Mouse (Mus musculus): ENCODE data around the gene Plcl2. TPM values are rescaled to one million over a fixed set of nuclear protein-coding genes. Genes with fewer than 3 reads are reported as not detected.

The Plcl2 gene
- polyA plus RNA-seq, 1 experiment from 2014 or later = 5.6 TPM

DNA sequence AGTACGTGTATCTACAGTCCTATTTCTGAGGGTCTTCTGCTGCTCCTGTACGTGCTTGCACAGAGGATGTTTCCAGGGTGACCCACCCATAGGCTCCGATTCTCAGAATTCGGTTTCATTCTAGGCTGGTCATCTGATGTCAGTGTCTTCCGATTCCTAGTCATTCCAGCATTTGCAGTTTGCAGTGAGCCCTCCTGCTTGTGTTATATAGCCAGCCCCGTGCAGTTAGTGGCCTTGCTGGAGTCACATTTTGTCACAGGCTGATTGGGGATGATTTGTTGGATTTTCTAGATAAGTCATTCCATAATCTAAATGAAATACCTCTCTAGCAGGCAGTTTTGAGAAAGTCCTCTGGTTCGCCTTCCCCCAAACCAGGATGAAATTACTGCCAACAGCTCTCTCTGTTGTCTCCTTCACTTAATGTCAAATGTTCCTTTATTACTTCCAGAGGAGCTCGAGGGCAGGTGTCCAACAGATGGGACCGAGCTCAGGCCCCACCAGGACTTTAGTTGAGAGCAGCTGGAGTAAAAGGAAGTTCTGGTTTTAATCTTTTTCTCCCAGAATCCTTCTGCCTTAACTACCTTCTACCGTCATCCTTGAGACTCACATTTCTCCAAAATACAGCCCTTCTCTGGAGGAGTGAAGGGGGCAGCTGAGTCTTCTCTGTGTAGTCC lies 13.8 kb upstream of the Plcl2 start:
- WGBS = 70% methylated on average over 10 of the region's 10 CpGs
- Histone ChIP-seq H3K27me3 (ENCODE audit: control insufficient read depth, insufficient read depth, low read length) (no peaks in the 10 kb centered on the region), H3K36me3 (ENCODE audit: control insufficient read depth, insufficient read depth, low read length) (no peaks in the 10 kb centered on the region), H3K9me3 (ENCODE audit: control insufficient read depth, low read length) (no peaks in the 10 kb centered on the region), H3K4me1 (ENCODE audit: control insufficient read depth, insufficient read depth, low read length) (no peaks in the 10 kb centered on the region), H3K9ac (ENCODE audit: low read depth, low read length) (no peak overlapping the region), H3K27ac (ENCODE audit: low read depth, low read length) (no peak overlapping the region), H3K4me3 (ENCODE audit: low read length) (no peak overlapping the region), H3K4me2 (replicated peaks; ENCODE audit: low read depth, low read length) (no peak overlapping the region)
- no peak for ATAC-seq (ENCODE audit: low FRiP score, low TSS enrichment)

DNA sequence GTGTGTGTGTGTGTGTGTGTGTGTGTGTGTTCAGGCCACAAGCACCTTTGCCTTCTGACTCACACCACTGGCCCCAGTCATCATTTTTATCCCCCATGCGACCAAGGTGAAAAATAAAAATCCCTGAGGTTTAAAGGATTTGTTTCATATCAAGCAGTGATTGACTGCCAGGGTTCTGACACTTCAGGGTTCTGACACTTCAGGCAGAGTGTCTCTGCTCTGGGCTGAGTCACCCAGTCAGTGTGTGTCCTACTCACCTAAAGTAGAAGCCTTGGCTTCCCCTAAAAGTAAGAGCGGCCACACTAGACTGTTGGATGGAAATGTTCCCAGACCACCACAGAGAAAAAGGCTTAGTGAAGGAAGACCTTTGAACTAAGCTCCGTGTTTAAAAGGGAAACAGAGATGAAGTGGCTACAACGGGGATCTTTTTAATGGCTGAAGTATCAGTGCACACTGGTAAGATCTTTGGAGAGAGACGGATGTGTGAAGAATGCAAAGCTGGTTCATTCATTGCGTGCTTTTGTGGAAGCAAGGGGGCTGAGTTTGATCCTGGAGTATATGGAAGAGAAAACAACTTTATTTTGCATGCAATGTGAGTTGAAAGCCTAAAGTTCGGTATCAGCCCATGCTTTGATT lies 11.0 kb upstream of the Plcl2 start:
- no peaks in the 10 kb centered on the region for H3K27me3 ChIP-seq (ENCODE audit: control insufficient read depth, insufficient read depth, low read length)
- 53% methylated on average over 7 of the region's 7 CpGs for WGBS
- no peaks in the 10 kb centered on the region for H3K36me3 ChIP-seq (ENCODE audit: control insufficient read depth, insufficient read depth, low read length)
- H3K27ac ChIP-seq (ENCODE audit: low read depth, low read length) = no peak overlapping the region
- no peak overlapping the region for H3K4me2 ChIP-seq (replicated peaks; ENCODE audit: low read depth, low read length)
- ATAC-seq (ENCODE audit: low FRiP score, low TSS enrichment) = no peak
- no peaks in the 10 kb centered on the region for H3K4me1 ChIP-seq (ENCODE audit: control insufficient read depth, insufficient read depth, low read length)
- no peak overlapping the region for H3K4me3 ChIP-seq (ENCODE audit: low read length)
- H3K9me3 ChIP-seq (ENCODE audit: control insufficient read depth, low read length) = no peaks in the 10 kb centered on the region
- no peak overlapping the region for H3K9ac ChIP-seq (ENCODE audit: low read depth, low read length)

GRCm38 (mm10) chr17:50499091-50499790 lies 10.0 kb upstream of the Plcl2 start:
- no peaks in the 10 kb centered on the region for H3K9me3 ChIP-seq (ENCODE audit: control insufficient read depth, low read length)
- WGBS = 71% methylated on average over 16 of the region's 16 CpGs
- ATAC-seq (ENCODE audit: low FRiP score, low TSS enrichment) = no peak
- no peaks in the 10 kb centered on the region for H3K36me3 ChIP-seq (ENCODE audit: control insufficient read depth, insufficient read depth, low read length)
- no peaks in the 10 kb centered on the region for H3K27me3 ChIP-seq (ENCODE audit: control insufficient read depth, insufficient read depth, low read length)
- H3K9ac ChIP-seq (ENCODE audit: low read depth, low read length) = no peak overlapping the region
- H3K4me3 ChIP-seq (ENCODE audit: low read length) = no peak overlapping the region
- no peaks in the 10 kb centered on the region for H3K4me1 ChIP-seq (ENCODE audit: control insufficient read depth, insufficient read depth, low read length)
- no peak overlapping the region for H3K27ac ChIP-seq (ENCODE audit: low read depth, low read length)
- no peak overlapping the region for H3K4me2 ChIP-seq (replicated peaks; ENCODE audit: low read depth, low read length)

DNA sequence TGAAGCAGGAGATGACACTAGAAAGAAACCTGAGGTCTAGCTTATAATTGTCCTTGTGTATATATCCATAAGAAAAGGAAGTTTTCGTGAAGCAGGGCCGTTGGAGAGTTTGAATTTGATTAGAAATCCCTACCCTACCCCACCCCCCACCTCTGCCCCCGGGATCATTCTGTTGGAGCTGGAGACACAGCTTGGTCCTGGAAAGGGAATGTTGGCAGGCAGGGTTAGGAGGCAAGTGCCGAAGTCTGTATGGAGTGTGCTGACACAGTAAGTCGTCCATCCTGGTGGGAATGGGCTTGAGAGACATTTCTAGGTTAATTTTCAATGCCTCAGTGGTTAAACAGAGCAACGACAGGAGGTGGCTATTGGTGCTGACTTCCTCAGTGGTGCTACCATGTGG lies 8.4 kb upstream of the Plcl2 start:
- Histone ChIP-seq H3K4me2 (replicated peaks; ENCODE audit: low read depth, low read length) (no peak overlapping the region), H3K27ac (ENCODE audit: low read depth, low read length) (no peak overlapping the region), H3K27me3 (ENCODE audit: control insufficient read depth, insufficient read depth, low read length) (no peaks in the 10 kb centered on the region), H3K4me3 (ENCODE audit: low read length) (no peak overlapping the region), H3K4me1 (ENCODE audit: control insufficient read depth, insufficient read depth, low read length) (no peaks in the 10 kb centered on the region), H3K9me3 (ENCODE audit: control insufficient read depth, low read length) (no peaks in the 10 kb centered on the region), H3K9ac (ENCODE audit: low read depth, low read length) (no peak overlapping the region), H3K36me3 (ENCODE audit: control insufficient read depth, insufficient read depth, low read length) (no peaks in the 10 kb centered on the region)
- 72% methylated on average over 6 of the region's 6 CpGs for WGBS
- no peak for ATAC-seq (ENCODE audit: low FRiP score, low TSS enrichment)

DNA sequence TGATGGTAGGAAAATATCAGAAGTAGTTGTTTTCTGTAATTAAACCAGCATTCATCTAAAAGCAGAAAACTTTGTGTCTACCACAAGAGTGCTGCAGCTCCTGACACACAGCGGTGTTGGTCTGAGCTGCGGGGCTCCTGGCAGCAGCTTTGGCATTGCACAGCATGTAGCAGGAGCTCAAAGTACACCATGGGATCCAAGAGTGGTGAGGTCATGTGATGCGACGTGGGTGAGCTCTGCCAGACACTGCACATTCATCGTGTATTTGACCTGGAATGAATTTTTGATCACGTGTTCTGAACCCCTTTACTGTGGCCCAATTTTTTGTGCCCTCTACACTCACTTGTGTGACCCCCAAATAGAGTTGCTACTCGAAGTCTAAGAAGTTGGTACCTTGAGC lies 6.1 kb upstream of the Plcl2 start:
- no peaks in the 10 kb centered on the region for H3K4me1 ChIP-seq (ENCODE audit: control insufficient read depth, insufficient read depth, low read length)
- no peak overlapping the region for H3K4me3 ChIP-seq (ENCODE audit: low read length)
- no peaks in the 10 kb centered on the region for H3K36me3 ChIP-seq (ENCODE audit: control insufficient read depth, insufficient read depth, low read length)
- no peak overlapping the region for H3K9ac ChIP-seq (ENCODE audit: low read depth, low read length)
- no peak for ATAC-seq (ENCODE audit: low FRiP score, low TSS enrichment)
- WGBS = 88% methylated on average over 7 of the region's 7 CpGs
- H3K9me3 ChIP-seq (ENCODE audit: control insufficient read depth, low read length) = no peaks in the 10 kb centered on the region
- no peak overlapping the region for H3K4me2 ChIP-seq (replicated peaks; ENCODE audit: low read depth, low read length)
- no peaks in the 10 kb centered on the region for H3K27me3 ChIP-seq (ENCODE audit: control insufficient read depth, insufficient read depth, low read length)
- H3K27ac ChIP-seq (ENCODE audit: low read depth, low read length) = no peak overlapping the region

GRCm38 (mm10) chr17:50504070-50504846 lies 4.9 kb upstream of the Plcl2 start:
- H3K9ac ChIP-seq (ENCODE audit: low read depth, low read length) = no peak overlapping the region
- H3K27ac ChIP-seq (ENCODE audit: low read depth, low read length) = no peak overlapping the region
- no peaks in the 10 kb centered on the region for H3K4me1 ChIP-seq (ENCODE audit: control insufficient read depth, insufficient read depth, low read length)
- no peaks in the 10 kb centered on the region for H3K36me3 ChIP-seq (ENCODE audit: control insufficient read depth, insufficient read depth, low read length)
- 0 out of 2 replicates have a peak, but pooled peaks cover 4% of the 10 kb centered on the region for H3K27me3 ChIP-seq (ENCODE audit: control insufficient read depth, insufficient read depth, low read length)
- H3K4me3 ChIP-seq (ENCODE audit: low read length) = no peak overlapping the region
- no peaks in the 10 kb centered on the region for H3K9me3 ChIP-seq (ENCODE audit: control insufficient read depth, low read length)
- no peak for ATAC-seq (ENCODE audit: low FRiP score, low TSS enrichment)
- 77% methylated on average over 6 of the region's 6 CpGs for WGBS
- no peak overlapping the region for H3K4me2 ChIP-seq (replicated peaks; ENCODE audit: low read depth, low read length)

DNA sequence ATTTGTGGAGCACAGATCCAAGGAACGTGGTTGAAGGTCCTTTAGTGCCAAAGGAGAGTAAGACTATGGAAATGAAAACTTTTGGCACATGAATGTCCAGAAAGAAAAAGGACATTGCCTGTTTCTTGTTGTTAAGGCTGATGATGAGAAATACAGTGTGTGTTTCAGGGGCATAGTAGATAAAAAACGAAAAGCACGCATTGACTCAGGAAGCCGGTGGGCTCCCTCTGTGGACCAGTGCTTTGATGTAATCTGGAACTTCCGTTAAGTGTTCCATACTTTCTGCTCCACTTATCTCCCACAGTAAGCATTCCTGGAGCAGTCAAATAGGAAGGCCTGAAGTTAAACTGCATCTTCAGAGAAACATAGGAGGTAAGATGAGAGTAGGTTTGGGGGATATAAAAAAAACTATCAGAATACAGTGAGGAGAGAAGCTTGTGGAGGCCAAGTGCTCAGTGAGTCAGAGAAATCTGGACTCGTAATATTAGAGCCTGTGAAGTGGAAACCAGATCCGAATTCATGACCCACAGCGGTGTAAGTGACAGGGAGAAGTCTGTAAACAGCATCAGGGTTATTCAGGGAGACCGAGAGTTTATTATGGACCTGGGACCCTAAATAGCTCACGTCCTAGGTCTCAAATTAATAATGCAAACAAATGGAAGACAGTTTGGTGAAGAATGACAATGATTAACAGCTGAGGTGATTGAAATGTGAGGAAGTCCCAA lies 3.1 kb upstream of the Plcl2 start:
- H3K9me3 ChIP-seq (ENCODE audit: control insufficient read depth, low read length) = no peaks in the 10 kb centered on the region
- 0 out of 2 replicates have a peak, but pooled peaks cover 4% of the 10 kb centered on the region for H3K27me3 ChIP-seq (ENCODE audit: control insufficient read depth, insufficient read depth, low read length)
- no peak overlapping the region for H3K9ac ChIP-seq (ENCODE audit: low read depth, low read length)
- H3K4me2 ChIP-seq (replicated peaks; ENCODE audit: low read depth, low read length) = no peak overlapping the region
- H3K36me3 ChIP-seq (ENCODE audit: control insufficient read depth, insufficient read depth, low read length) = no peaks in the 10 kb centered on the region
- H3K27ac ChIP-seq (ENCODE audit: low read depth, low read length) = no peak overlapping the region
- peak; percentile 25; the same call in 1 of the 2 replicates for ATAC-seq (ENCODE audit: low FRiP score, low TSS enrichment)
- 47% methylated on average over 10 of the region's 10 CpGs for WGBS
- no peak overlapping the region for H3K4me3 ChIP-seq (ENCODE audit: low read length)
- H3K4me1 ChIP-seq (ENCODE audit: control insufficient read depth, insufficient read depth, low read length) = 0 out of 2 replicates have a peak, but pooled peaks cover 2% of the 10 kb centered on the region

GRCm38 (mm10) chr17:50506861-50507321 lies 2.3 kb upstream of the Plcl2 start:
- WGBS = 68% methylated on average over 13 of the region's 13 CpGs

More at GRCm38 (mm10) chr17:50506861-50507321, 2.3 kb upstream of the Plcl2 start:
- Histone ChIP-seq H3K4me3 (ENCODE audit: low read length) (no peak overlapping the region), H3K4me2 (replicated peaks; ENCODE audit: low read depth, low read length) (no peak overlapping the region), H3K9me3 (ENCODE audit: control insufficient read depth, low read length) (no peaks in the 10 kb centered on the region), H3K9ac (ENCODE audit: low read depth, low read length) (no peak overlapping the region), H3K27me3 (ENCODE audit: control insufficient read depth, insufficient read depth, low read length) (0 out of 2 replicates have a peak, but pooled peaks cover 4% of the 10 kb centered on the region), H3K4me1 (ENCODE audit: control insufficient read depth, insufficient read depth, low read length) (0 out of 2 replicates have a peak, but pooled peaks cover 2% of the 10 kb centered on the region), H3K36me3 (ENCODE audit: control insufficient read depth, insufficient read depth, low read length) (no peaks in the 10 kb centered on the region), H3K27ac (ENCODE audit: low read depth, low read length) (no peak overlapping the region)
- ATAC-seq (ENCODE audit: low FRiP score, low TSS enrichment) = no peak

All from kidney, embryonic 14.5 days (tissue).